Mouse (Mus musculus): Measurements from ENCODE around the gene Fut8. TPM values are rescaled to one million over a fixed set of nuclear protein-coding genes. Genes with fewer than 3 reads are reported as not detected.

Fut8 gene
- polyA plus RNA-seq, 1 experiment from 2014 or later = 64.6 TPM

DNA sequence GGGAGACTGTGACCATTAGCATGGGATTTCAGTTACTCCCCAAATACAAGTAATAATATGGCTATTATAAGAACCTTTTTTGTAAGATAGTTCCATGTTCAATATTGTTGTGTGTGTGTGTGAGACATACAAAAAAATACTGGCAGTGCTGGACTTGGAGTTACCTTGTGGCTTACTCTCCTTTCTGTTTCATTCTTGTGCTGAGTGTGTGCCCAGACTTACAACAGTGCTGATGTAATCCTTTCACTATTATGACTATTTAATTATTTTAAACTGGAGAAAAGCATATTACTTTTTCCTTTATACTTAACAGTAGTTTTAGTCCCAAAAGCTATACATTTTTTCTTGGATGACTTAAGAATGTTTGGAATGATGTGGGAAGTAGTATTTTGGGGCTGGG is 75.6 kb downstream of the Fut8 start:
- Histone ChIP-seq H3K4me3 (ENCODE audit: low read length) (no peak overlapping the region), H3K36me3 (ENCODE audit: control insufficient read depth, insufficient read depth, low read length) (no peaks in the 10 kb centered on the region), H3K9ac (ENCODE audit: low read depth, low read length) (no peak overlapping the region), H3K27ac (ENCODE audit: low read depth, low read length) (no peak overlapping the region), H3K9me3 (ENCODE audit: control insufficient read depth, low read length) (no peaks in the 10 kb centered on the region), H3K4me1 (ENCODE audit: control insufficient read depth, insufficient read depth, low read depth, low read length) (no peaks in the 10 kb centered on the region), H3K27me3 (replicated peaks; ENCODE audit: control insufficient read depth, insufficient read depth, low read length) (no peaks in the 10 kb centered on the region), H3K4me2 (ENCODE audit: low read length) (no peak overlapping the region)
- no peak for ATAC-seq

DNA sequence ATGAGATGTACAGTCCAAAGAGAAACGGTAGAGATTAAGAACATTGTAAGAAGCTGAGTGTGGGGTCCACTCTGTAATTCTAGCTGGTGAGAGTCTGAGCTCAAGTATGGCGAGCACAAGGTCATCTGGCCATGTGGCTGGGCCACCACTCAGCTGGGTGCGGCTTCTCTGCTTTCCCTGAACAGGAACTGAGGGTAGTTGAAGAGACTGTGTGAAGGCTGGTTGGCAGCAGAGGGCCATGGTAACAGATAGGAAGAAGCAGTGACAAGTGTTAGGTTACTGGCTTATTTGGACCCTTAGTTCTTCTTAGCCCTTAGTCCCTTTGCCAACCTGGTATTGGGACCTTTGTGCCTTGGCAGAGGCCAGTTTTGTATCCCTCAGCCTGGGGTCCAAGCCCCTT is 86.2 kb downstream of the Fut8 start:
- Histone ChIP-seq H3K27me3 (replicated peaks; ENCODE audit: control insufficient read depth, insufficient read depth, low read length) (no peaks in the 10 kb centered on the region), H3K27ac (ENCODE audit: low read depth, low read length) (no peak overlapping the region), H3K4me3 (ENCODE audit: low read length) (no peak overlapping the region), H3K9me3 (ENCODE audit: control insufficient read depth, low read length) (no peaks in the 10 kb centered on the region), H3K9ac (ENCODE audit: low read depth, low read length) (no peak overlapping the region), H3K4me1 (ENCODE audit: control insufficient read depth, insufficient read depth, low read depth, low read length) (no peaks in the 10 kb centered on the region), H3K4me2 (ENCODE audit: low read length) (no peak overlapping the region), H3K36me3 (ENCODE audit: control insufficient read depth, insufficient read depth, low read length) (no peaks in the 10 kb centered on the region)
- ATAC-seq = no peak
- whole genome bisulfite sequencing = 68% methylated on average over 3 of the region's 3 CpGs

DNA sequence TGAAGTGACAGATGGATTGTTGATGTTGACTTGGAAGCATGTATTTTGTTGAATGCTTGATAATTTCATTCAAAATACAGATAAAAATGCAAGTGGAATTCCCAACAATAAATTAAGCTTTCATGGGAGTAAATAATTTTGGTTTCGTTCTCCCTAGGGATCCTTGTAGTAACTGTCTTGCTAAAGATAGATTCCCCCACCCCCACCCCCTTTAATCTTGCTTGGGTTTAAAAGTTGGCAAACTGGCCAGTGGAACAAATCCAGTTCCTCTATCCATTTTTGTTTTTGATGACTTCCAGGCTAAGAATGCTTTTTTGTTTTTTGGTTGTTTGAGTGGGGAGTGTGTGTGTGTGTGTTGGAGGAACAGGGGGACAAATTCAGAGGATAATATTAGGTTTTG is 108.6 kb downstream of the Fut8 start:
- Histone ChIP-seq H3K9me3 (ENCODE audit: control insufficient read depth, low read length) (no peaks in the 10 kb centered on the region), H3K36me3 (ENCODE audit: control insufficient read depth, insufficient read depth, low read length) (no peaks in the 10 kb centered on the region), H3K9ac (ENCODE audit: low read depth, low read length) (no peak overlapping the region), H3K27me3 (replicated peaks; ENCODE audit: control insufficient read depth, insufficient read depth, low read length) (no peaks in the 10 kb centered on the region), H3K27ac (ENCODE audit: low read depth, low read length) (no peak overlapping the region), H3K4me2 (ENCODE audit: low read length) (no peak overlapping the region), H3K4me3 (ENCODE audit: low read length) (no peak overlapping the region), H3K4me1 (ENCODE audit: control insufficient read depth, insufficient read depth, low read depth, low read length) (no peaks in the 10 kb centered on the region)
- 73% methylated on average over 1 of the region's 1 CpGs for WGBS
- no peak for ATAC-seq

DNA sequence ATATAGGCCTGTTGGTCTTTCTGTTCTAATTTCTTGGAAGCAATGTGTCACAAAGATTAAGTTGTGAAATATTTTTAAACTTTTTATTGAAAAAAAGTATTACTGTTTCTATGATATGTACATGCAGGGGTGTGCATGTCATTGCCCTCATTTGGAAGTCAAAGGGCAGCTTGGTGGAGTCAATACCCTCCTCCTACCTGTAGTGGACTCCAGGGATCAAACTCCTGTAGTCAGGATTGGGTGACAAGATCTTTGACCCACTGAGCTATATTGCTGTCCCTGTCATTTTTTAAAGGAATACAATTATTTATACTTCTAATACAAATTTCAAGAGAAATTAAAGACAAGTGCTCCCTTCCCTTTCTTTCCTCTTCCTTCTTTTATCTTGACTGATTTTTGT is 111.6 kb downstream of the Fut8 start:
- ATAC-seq = no peak
- Histone ChIP-seq H3K4me1 (ENCODE audit: control insufficient read depth, insufficient read depth, low read depth, low read length) (no peaks in the 10 kb centered on the region), H3K36me3 (ENCODE audit: control insufficient read depth, insufficient read depth, low read length) (no peaks in the 10 kb centered on the region), H3K4me2 (ENCODE audit: low read length) (no peak overlapping the region), H3K9me3 (ENCODE audit: control insufficient read depth, low read length) (no peaks in the 10 kb centered on the region), H3K4me3 (ENCODE audit: low read length) (no peak overlapping the region), H3K9ac (ENCODE audit: low read depth, low read length) (no peak overlapping the region), H3K27me3 (replicated peaks; ENCODE audit: control insufficient read depth, insufficient read depth, low read length) (no peaks in the 10 kb centered on the region), H3K27ac (ENCODE audit: low read depth, low read length) (no peak overlapping the region)

DNA sequence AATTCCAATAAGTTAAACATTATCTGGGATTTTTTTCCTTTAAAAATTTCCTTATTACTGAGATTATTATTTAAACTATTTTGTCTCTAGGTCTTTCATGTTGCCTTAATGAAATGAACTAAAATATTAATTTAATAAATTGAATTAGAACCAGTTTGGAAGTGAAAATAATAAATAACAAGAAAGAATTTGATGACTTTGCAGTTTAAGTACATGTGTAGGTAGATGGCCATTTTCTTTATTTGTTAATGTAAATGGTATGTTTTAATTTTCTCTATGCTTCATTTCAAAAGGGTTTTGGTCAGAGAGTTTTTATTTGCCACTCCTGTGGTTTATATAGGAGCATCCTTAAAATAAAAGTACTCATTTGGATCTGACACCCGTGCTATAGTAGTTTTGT is 177.8 kb downstream of the Fut8 start:
- H3K27me3 ChIP-seq (replicated peaks; ENCODE audit: control insufficient read depth, insufficient read depth, low read length) = no peaks in the 10 kb centered on the region
- H3K27ac ChIP-seq (ENCODE audit: low read depth, low read length) = no peak overlapping the region
- H3K4me3 ChIP-seq (ENCODE audit: low read length) = no peak overlapping the region
- no peaks in the 10 kb centered on the region for H3K4me1 ChIP-seq (ENCODE audit: control insufficient read depth, insufficient read depth, low read depth, low read length)
- no peak for ATAC-seq
- H3K4me2 ChIP-seq (ENCODE audit: low read length) = no peak overlapping the region
- H3K9ac ChIP-seq (ENCODE audit: low read depth, low read length) = no peak overlapping the region
- H3K36me3 ChIP-seq (ENCODE audit: control insufficient read depth, insufficient read depth, low read length) = peaks cover 2% of the 10 kb centered on the region; the same call in 1 of the 2 replicates
- 91% methylated on average over 1 of the region's 1 CpGs for WGBS
- 0 out of 2 replicates have a peak, but pooled peaks cover 2% of the 10 kb centered on the region for H3K9me3 ChIP-seq (ENCODE audit: control insufficient read depth, low read length)

DNA sequence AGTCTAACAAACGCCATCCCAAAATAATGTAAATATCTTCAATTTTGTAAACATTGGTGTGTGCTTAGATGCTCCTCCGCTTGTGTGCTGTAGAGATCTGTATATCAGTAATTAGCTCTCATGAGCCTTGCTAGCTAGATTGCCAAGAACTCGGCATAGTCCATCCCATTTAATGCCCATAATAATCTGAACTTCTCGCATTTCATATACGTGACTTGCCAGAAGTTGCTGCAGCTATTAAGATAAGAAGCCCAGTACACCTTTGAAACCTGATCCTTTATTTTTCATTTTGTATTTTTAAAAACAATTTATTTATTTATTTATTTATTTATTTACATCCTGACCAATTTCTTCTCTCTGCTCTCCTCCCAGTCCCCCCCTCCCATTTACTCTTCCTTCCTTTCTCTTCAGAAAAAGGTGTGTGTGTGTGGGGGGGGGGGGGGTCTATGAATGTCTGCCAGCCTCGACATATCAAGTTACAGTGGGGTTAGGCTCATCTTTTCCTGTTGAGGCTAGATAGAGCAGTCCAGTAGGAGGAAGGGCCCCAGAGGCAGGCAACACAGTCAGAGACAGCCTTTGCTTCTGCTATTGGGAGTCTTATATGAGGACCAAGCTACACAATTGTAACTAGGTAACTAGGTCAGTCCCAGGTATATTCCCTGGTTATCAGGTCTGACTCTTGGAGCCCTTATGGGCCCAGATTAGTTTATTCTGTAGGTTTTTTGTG is 183.9 kb downstream of the Fut8 start:
- 93% methylated on average over 6 of the region's 6 CpGs for WGBS

DNA sequence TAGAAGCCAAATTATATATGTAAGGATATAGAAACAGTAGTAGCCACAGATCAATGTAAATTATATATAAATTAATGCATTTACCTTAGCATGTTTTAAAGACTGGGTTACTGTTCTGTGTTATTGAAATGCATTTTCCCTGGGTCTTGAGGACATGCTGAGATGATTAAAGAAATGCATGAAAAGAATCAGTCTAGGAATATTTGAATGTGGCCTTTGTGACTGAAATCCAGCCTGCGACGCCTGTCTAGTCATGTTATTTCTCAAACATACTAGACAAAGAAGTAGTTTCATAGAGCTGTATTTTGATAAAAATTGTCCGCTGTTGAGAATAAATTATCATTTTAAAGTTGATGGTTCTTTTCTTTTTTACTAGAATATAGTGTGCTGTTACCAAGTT is 188.2 kb downstream of the Fut8 start:
- no peak for ATAC-seq
- no peaks in the 10 kb centered on the region for H3K27me3 ChIP-seq (replicated peaks; ENCODE audit: control insufficient read depth, insufficient read depth, low read length)
- no peak overlapping the region for H3K4me2 ChIP-seq (ENCODE audit: low read length)
- H3K4me1 ChIP-seq (ENCODE audit: control insufficient read depth, insufficient read depth, low read depth, low read length) = no peaks in the 10 kb centered on the region
- WGBS = 49% methylated on average over 3 of the region's 3 CpGs
- H3K9me3 ChIP-seq (ENCODE audit: control insufficient read depth, low read length) = no peaks in the 10 kb centered on the region
- no peaks in the 10 kb centered on the region for H3K36me3 ChIP-seq (ENCODE audit: control insufficient read depth, insufficient read depth, low read length)
- H3K4me3 ChIP-seq (ENCODE audit: low read length) = no peak overlapping the region
- no peak overlapping the region for H3K27ac ChIP-seq (ENCODE audit: low read depth, low read length)
- no peak overlapping the region for H3K9ac ChIP-seq (ENCODE audit: low read depth, low read length)

More for the DNA sequence above, 183.9 kb downstream of the Fut8 start:
- Histone ChIP-seq H3K4me1 (ENCODE audit: control insufficient read depth, insufficient read depth, low read depth, low read length) (no peaks in the 10 kb centered on the region), H3K9ac (ENCODE audit: low read depth, low read length) (no peak overlapping the region), H3K27me3 (replicated peaks; ENCODE audit: control insufficient read depth, insufficient read depth, low read length) (no peaks in the 10 kb centered on the region), H3K4me3 (ENCODE audit: low read length) (no peak overlapping the region), H3K27ac (ENCODE audit: low read depth, low read length) (no peak overlapping the region), H3K9me3 (ENCODE audit: control insufficient read depth, low read length) (0 out of 2 replicates have a peak, but pooled peaks cover 2% of the 10 kb centered on the region), H3K4me2 (ENCODE audit: low read length) (no peak overlapping the region), H3K36me3 (ENCODE audit: control insufficient read depth, insufficient read depth, low read length) (no peaks in the 10 kb centered on the region)
- no peak for ATAC-seq

DNA sequence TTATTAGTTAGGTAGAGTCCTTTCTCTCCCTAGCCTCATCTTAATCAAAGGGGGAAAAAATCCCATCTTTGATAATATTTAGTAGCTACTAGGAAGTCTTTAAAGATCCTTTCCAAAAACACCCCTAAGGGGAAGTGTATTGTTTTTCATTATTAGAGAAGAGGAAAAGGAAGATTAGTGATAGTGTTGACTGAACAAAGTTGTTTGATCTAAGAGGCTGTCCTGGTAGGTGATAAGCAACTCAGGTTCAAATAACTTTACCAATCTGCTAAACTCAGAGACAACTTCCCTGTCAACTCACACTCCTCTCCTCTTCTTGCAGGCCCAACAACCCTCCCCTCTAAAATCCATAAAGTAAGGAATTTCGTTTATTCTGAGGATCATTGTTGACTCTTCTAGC is 190.2 kb downstream of the Fut8 start:
- H3K9ac ChIP-seq (ENCODE audit: low read depth, low read length) = no peak overlapping the region
- no peak overlapping the region for H3K4me3 ChIP-seq (ENCODE audit: low read length)
- H3K4me1 ChIP-seq (ENCODE audit: control insufficient read depth, insufficient read depth, low read depth, low read length) = no peaks in the 10 kb centered on the region
- no peaks in the 10 kb centered on the region for H3K9me3 ChIP-seq (ENCODE audit: control insufficient read depth, low read length)
- 80% methylated on average over 1 of the region's 1 CpGs for WGBS
- H3K27me3 ChIP-seq (replicated peaks; ENCODE audit: control insufficient read depth, insufficient read depth, low read length) = no peaks in the 10 kb centered on the region
- H3K36me3 ChIP-seq (ENCODE audit: control insufficient read depth, insufficient read depth, low read length) = no peaks in the 10 kb centered on the region
- no peak overlapping the region for H3K27ac ChIP-seq (ENCODE audit: low read depth, low read length)
- no peak overlapping the region for H3K4me2 ChIP-seq (ENCODE audit: low read length)
- ATAC-seq = no peak

DNA sequence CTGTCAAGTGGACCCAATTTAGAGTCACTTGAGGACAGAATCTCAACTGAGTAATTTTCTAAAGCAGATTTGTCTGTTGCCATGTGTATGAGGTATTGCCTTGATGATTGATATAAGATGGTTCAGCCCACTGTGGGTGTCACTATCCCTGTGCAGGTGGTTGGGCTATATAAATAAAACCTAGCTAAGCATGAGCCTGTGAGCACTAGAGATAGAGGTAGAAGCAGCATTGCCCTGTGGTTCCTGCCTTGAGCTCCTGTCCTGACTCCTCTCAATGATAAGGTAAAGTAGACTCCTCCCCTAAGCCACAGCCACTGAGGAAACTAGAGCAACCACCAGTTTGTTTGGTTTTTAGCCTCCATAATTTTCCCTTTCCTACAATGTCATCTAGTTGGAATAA is 191.5 kb downstream of the Fut8 start:
- Histone ChIP-seq H3K9ac (ENCODE audit: low read depth, low read length) (no peak overlapping the region), H3K4me3 (ENCODE audit: low read length) (no peak overlapping the region), H3K4me2 (ENCODE audit: low read length) (no peak overlapping the region), H3K4me1 (ENCODE audit: control insufficient read depth, insufficient read depth, low read depth, low read length) (no peaks in the 10 kb centered on the region), H3K27me3 (replicated peaks; ENCODE audit: control insufficient read depth, insufficient read depth, low read length) (no peaks in the 10 kb centered on the region), H3K9me3 (ENCODE audit: control insufficient read depth, low read length) (no peaks in the 10 kb centered on the region), H3K36me3 (ENCODE audit: control insufficient read depth, insufficient read depth, low read length) (no peaks in the 10 kb centered on the region), H3K27ac (ENCODE audit: low read depth, low read length) (no peak overlapping the region)
- ATAC-seq = no peak

DNA sequence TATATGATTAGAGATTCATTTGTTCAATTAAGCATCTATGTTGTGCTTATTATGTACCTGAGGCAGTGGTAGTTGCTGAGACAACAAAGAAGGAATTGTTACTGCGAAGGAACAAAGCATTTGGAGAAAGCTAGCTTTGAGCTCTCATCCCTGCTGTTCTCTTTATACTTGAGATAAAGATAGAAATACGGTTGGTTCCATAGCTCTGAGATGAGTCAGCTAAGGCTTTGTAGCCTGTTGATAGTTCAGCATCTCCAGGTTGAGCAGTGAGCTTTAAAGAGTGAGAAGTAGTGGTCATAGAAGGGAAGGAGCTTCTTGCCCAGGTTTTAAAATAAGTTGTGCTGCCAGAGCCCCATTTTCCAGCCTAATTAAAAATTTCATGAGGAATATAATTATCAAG is 198.8 kb downstream of the Fut8 start:
- Histone ChIP-seq H3K27ac (ENCODE audit: low read depth, low read length) (no peak overlapping the region), H3K27me3 (replicated peaks; ENCODE audit: control insufficient read depth, insufficient read depth, low read length) (no peaks in the 10 kb centered on the region), H3K36me3 (ENCODE audit: control insufficient read depth, insufficient read depth, low read length) (no peaks in the 10 kb centered on the region), H3K9ac (ENCODE audit: low read depth, low read length) (no peak overlapping the region), H3K4me3 (ENCODE audit: low read length) (no peak overlapping the region), H3K9me3 (ENCODE audit: control insufficient read depth, low read length) (no peaks in the 10 kb centered on the region), H3K4me2 (ENCODE audit: low read length) (no peak overlapping the region), H3K4me1 (ENCODE audit: control insufficient read depth, insufficient read depth, low read depth, low read length) (no peaks in the 10 kb centered on the region)
- no peak for ATAC-seq
- 56% methylated on average over 2 of the region's 2 CpGs for WGBS
